Mouse (Mus musculus): ENCODE measurements around the gene Sugct.

GRCm38 (mm10) chr13:16912214-16912613, 783.1 kb downstream of the Sugct start:
- TF ChIP-seq CTCF (IDR thresholded peaks at IDR 0.05), result no peak
- no peak for TF ChIP-seq EP300 (IDR thresholded peaks at IDR 0.05)
